Mouse (Mus musculus) layer of hippocampus, adult 9-10 months (tissue): ENCODE data around the gene Cnn1.
A peak's percentile ranks its signal among the peaks of the same experiment; 100 is the strongest.
"Not testable (repeated sequence)": the region's sequence is repeated elsewhere in the genome, so short reads cannot be mapped to it uniquely, and the experiment has no call there.

Experiments used
- DNase-seq: peaks from one replicate; pipeline ENCODE4 v3.0.0; 2022; ENCODE audit warnings: low spot score

The Cnn1 gene

GRCm38 (mm10) chr9:22125246-22126027 lies 26.4 kb downstream of the Cnn1 start:
- no peak for DNase-seq

GRCm38 (mm10) chr9:22131226-22131981 lies 32.4 kb downstream of the Cnn1 start:
- DNase-seq: no peak

GRCm38 (mm10) chr9:22132220-22132619 lies 33.2 kb downstream of the Cnn1 start:
- DNase-seq: no peak

GRCm38 (mm10) chr9:22134246-22134890 lies 35.4 kb downstream of the Cnn1 start:
- DNase-seq: no peak

- DNase-seq: no peak
Observed at GRCm38 (mm10) chr9:22134988-22135643, 36.1 kb downstream of the Cnn1 start.

GRCm38 (mm10) chr9:22135644-22136390 lies 36.8 kb downstream of the Cnn1 start, which contains the start of gene Acp5:
TSS of gene Acp5 (minus strand) at chr9:22135711.
- no peak for DNase-seq

GRCm38 (mm10) chr9:22136765-22137547 lies 37.9 kb downstream of the Cnn1 start:
- DNase-seq: no peak

GRCm38 (mm10) chr9:22138480-22138879 lies 39.5 kb downstream of the Cnn1 start:
- no peak for DNase-seq

- DNase-seq: no peak
Observed at GRCm38 (mm10) chr9:22139746-22140145, 40.7 kb downstream of the Cnn1 start.

GRCm38 (mm10) chr9:22143108-22144037 lies 44.4 kb downstream of the Cnn1 start:
- DNase-seq: peak; percentile 82

- DNase-seq: no peak
Observed at GRCm38 (mm10) chr9:22144304-22144965, 45.4 kb downstream of the Cnn1 start.

GRCm38 (mm10) chr9:22149426-22150248 lies 50.6 kb downstream of the Cnn1 start:
- DNase-seq: no peak

GRCm38 (mm10) chr9:22150249-22150693 lies 51.3 kb downstream of the Cnn1 start:
- DNase-seq: not testable (repeated sequence)

GRCm38 (mm10) chr9:22150946-22151345 lies 51.9 kb downstream of the Cnn1 start:
- DNase-seq: no peak

- DNase-seq: no peak
Observed at GRCm38 (mm10) chr9:22153810-22154209, 54.8 kb downstream of the Cnn1 start.

- peak; percentile 65 for DNase-seq
Observed at GRCm38 (mm10) chr9:22155614-22156013, 56.6 kb downstream of the Cnn1 start.

- peak; percentile 93 for DNase-seq
Observed at GRCm38 (mm10) chr9:22156497-22157245, 57.7 kb downstream of the Cnn1 start, which contains the start of gene Pigyl. TSS of gene Pigyl (plus strand) at chr9:22156846.
